Mouse (Mus musculus): ENCODE results near the gene Gm20388. TPM values are rescaled to one million over a fixed set of nuclear protein-coding genes. Genes with fewer than 3 reads are reported as not detected.

Gm20388 gene
- polyA plus RNA-seq, 1 experiment from 2014 or later, result not detected

GRCm38 (mm10) chr8:124361773-124362427 is 4451.3 kb downstream of the Gm20388 start:
- H3K9me3 ChIP-seq (ENCODE audit: control insufficient read depth, low read length), result no peaks in the 10 kb centered on the region
- H3K9ac ChIP-seq (ENCODE audit: low read length), result no peak overlapping the region
- no peak for ATAC-seq (ENCODE audit: low read depth)
- no peaks in the 10 kb centered on the region for H3K4me1 ChIP-seq (replicated peaks; ENCODE audit: control insufficient read depth, insufficient read depth, low read length)
- H3K27ac ChIP-seq (ENCODE audit: low read length), result no peak overlapping the region
- no peak overlapping the region for H3K4me2 ChIP-seq (ENCODE audit: low read depth, low read length)
- H3K27me3 ChIP-seq (ENCODE audit: control insufficient read depth, insufficient read depth, low read depth, low read length), result no peaks in the 10 kb centered on the region
- no peaks in the 10 kb centered on the region for H3K36me3 ChIP-seq (ENCODE audit: control insufficient read depth, insufficient read depth, low read length)
- WGBS, result 74% methylated on average over 11 of the region's 11 CpGs
- no peak overlapping the region for H3K4me3 ChIP-seq (ENCODE audit: low read length)

GRCm38 (mm10) chr8:124362589-124362988 is 4451.9 kb downstream of the Gm20388 start:
- no peaks in the 10 kb centered on the region for H3K27me3 ChIP-seq (ENCODE audit: control insufficient read depth, insufficient read depth, low read depth, low read length)
- WGBS, result 73% methylated on average over 7 of the region's 7 CpGs

GRCm38 (mm10) chr8:124363337-124363736 is 4452.7 kb downstream of the Gm20388 start:
- Histone ChIP-seq H3K27me3 (ENCODE audit: control insufficient read depth, insufficient read depth, low read depth, low read length) (no peaks in the 10 kb centered on the region), H3K4me2 (ENCODE audit: low read depth, low read length) (no peak overlapping the region), H3K4me3 (ENCODE audit: low read length) (no peak overlapping the region), H3K9me3 (ENCODE audit: control insufficient read depth, low read length) (no peaks in the 10 kb centered on the region), H3K27ac (ENCODE audit: low read length) (no peak overlapping the region), H3K9ac (ENCODE audit: low read length) (no peak overlapping the region), H3K36me3 (ENCODE audit: control insufficient read depth, insufficient read depth, low read length) (no peaks in the 10 kb centered on the region), H3K4me1 (replicated peaks; ENCODE audit: control insufficient read depth, insufficient read depth, low read length) (no peaks in the 10 kb centered on the region)
- WGBS, result 85% methylated on average over 15 of the region's 15 CpGs
- ATAC-seq (ENCODE audit: low read depth), result no peak

More at GRCm38 (mm10) chr8:124362589-124362988, 4451.9 kb downstream of the Gm20388 start:
- no peaks in the 10 kb centered on the region for H3K36me3 ChIP-seq (ENCODE audit: control insufficient read depth, insufficient read depth, low read length)
- H3K4me1 ChIP-seq (replicated peaks; ENCODE audit: control insufficient read depth, insufficient read depth, low read length), result no peaks in the 10 kb centered on the region
- H3K9ac ChIP-seq (ENCODE audit: low read length), result no peak overlapping the region
- H3K4me3 ChIP-seq (ENCODE audit: low read length), result no peak overlapping the region
- no peak overlapping the region for H3K27ac ChIP-seq (ENCODE audit: low read length)
- no peak overlapping the region for H3K4me2 ChIP-seq (ENCODE audit: low read depth, low read length)
- no peak for ATAC-seq (ENCODE audit: low read depth)
- no peaks in the 10 kb centered on the region for H3K9me3 ChIP-seq (ENCODE audit: control insufficient read depth, low read length)

- Histone ChIP-seq H3K27ac (ENCODE audit: low read length) (no peak overlapping the region), H3K9ac (ENCODE audit: low read length) (no peak overlapping the region), H3K4me2 (ENCODE audit: low read depth, low read length) (no peak overlapping the region), H3K36me3 (ENCODE audit: control insufficient read depth, insufficient read depth, low read length) (no peaks in the 10 kb centered on the region), H3K9me3 (ENCODE audit: control insufficient read depth, low read length) (no peaks in the 10 kb centered on the region), H3K27me3 (ENCODE audit: control insufficient read depth, insufficient read depth, low read depth, low read length) (no peaks in the 10 kb centered on the region), H3K4me1 (replicated peaks; ENCODE audit: control insufficient read depth, insufficient read depth, low read length) (no peaks in the 10 kb centered on the region), H3K4me3 (ENCODE audit: low read length) (no peak overlapping the region)
- 14% methylated on average over 8 of the region's 8 CpGs for WGBS
- no peak for ATAC-seq (ENCODE audit: low read depth)
Observed at GRCm38 (mm10) chr8:124368213-124368612, 4457.6 kb downstream of the Gm20388 start.

GRCm38 (mm10) chr8:124370422-124371183 is 4460.0 kb downstream of the Gm20388 start:
- Histone ChIP-seq H3K36me3 (ENCODE audit: control insufficient read depth, insufficient read depth, low read length) (no peaks in the 10 kb centered on the region), H3K27ac (ENCODE audit: low read length) (no peak overlapping the region), H3K9ac (ENCODE audit: low read length) (no peak overlapping the region), H3K4me2 (ENCODE audit: low read depth, low read length) (no peak overlapping the region), H3K9me3 (ENCODE audit: control insufficient read depth, low read length) (no peaks in the 10 kb centered on the region), H3K27me3 (ENCODE audit: control insufficient read depth, insufficient read depth, low read depth, low read length) (no peaks in the 10 kb centered on the region), H3K4me3 (ENCODE audit: low read length) (no peak overlapping the region), H3K4me1 (replicated peaks; ENCODE audit: control insufficient read depth, insufficient read depth, low read length) (peaks cover 5% of the 10 kb centered on the region; the same call in 1 of the 2 replicates)
- no peak for ATAC-seq (ENCODE audit: low read depth)
- WGBS, result 63% methylated on average over 17 of the region's 17 CpGs

GRCm38 (mm10) chr8:124371410-124372123 is 4460.9 kb downstream of the Gm20388 start:
- no peak for ATAC-seq (ENCODE audit: low read depth)

GRCm38 (mm10) chr8:124373753-124374152 is 4463.1 kb downstream of the Gm20388 start:
- Histone ChIP-seq H3K4me3 (ENCODE audit: low read length) (no peak overlapping the region), H3K4me2 (ENCODE audit: low read depth, low read length) (no peak overlapping the region), H3K9me3 (ENCODE audit: control insufficient read depth, low read length) (no peaks in the 10 kb centered on the region), H3K27me3 (ENCODE audit: control insufficient read depth, insufficient read depth, low read depth, low read length) (no peaks in the 10 kb centered on the region), H3K27ac (ENCODE audit: low read length) (no peak overlapping the region), H3K36me3 (ENCODE audit: control insufficient read depth, insufficient read depth, low read length) (no peaks in the 10 kb centered on the region), H3K4me1 (replicated peaks; ENCODE audit: control insufficient read depth, insufficient read depth, low read length) (peaks cover 5% of the 10 kb centered on the region; the same call in 1 of the 2 replicates), H3K9ac (ENCODE audit: low read length) (no peak overlapping the region)
- 88% methylated on average over 5 of the region's 5 CpGs for WGBS
- ATAC-seq (ENCODE audit: low read depth), result no peak

More at GRCm38 (mm10) chr8:124371410-124372123, 4460.9 kb downstream of the Gm20388 start:
- Histone ChIP-seq H3K27ac (ENCODE audit: low read length) (no peak overlapping the region), H3K4me1 (replicated peaks; ENCODE audit: control insufficient read depth, insufficient read depth, low read length) (peaks cover 5% of the 10 kb centered on the region; the same call in 1 of the 2 replicates), H3K27me3 (ENCODE audit: control insufficient read depth, insufficient read depth, low read depth, low read length) (no peaks in the 10 kb centered on the region), H3K9me3 (ENCODE audit: control insufficient read depth, low read length) (no peaks in the 10 kb centered on the region), H3K36me3 (ENCODE audit: control insufficient read depth, insufficient read depth, low read length) (no peaks in the 10 kb centered on the region), H3K4me3 (ENCODE audit: low read length) (no peak overlapping the region), H3K4me2 (ENCODE audit: low read depth, low read length) (no peak overlapping the region), H3K9ac (ENCODE audit: low read length) (no peak overlapping the region)
- 84% methylated on average over 23 of the region's 23 CpGs for WGBS

- Histone ChIP-seq H3K27ac (ENCODE audit: low read length) (no peak overlapping the region), H3K4me3 (ENCODE audit: low read length) (no peak overlapping the region), H3K4me1 (replicated peaks; ENCODE audit: control insufficient read depth, insufficient read depth, low read length) (peaks cover 5% of the 10 kb centered on the region; the same call in 1 of the 2 replicates), H3K27me3 (ENCODE audit: control insufficient read depth, insufficient read depth, low read depth, low read length) (no peaks in the 10 kb centered on the region), H3K9me3 (ENCODE audit: control insufficient read depth, low read length) (no peaks in the 10 kb centered on the region), H3K4me2 (ENCODE audit: low read depth, low read length) (no peak overlapping the region), H3K36me3 (ENCODE audit: control insufficient read depth, insufficient read depth, low read length) (no peaks in the 10 kb centered on the region), H3K9ac (ENCODE audit: low read length) (no peak overlapping the region; the same call in 1 of the 2 replicates)
- peak; percentile 63; the same call in 1 of the 2 replicates for ATAC-seq (ENCODE audit: low read depth)
- WGBS, result 45% methylated on average over 6 of the region's 6 CpGs
Observed at GRCm38 (mm10) chr8:124375168-124375567, 4464.5 kb downstream of the Gm20388 start.

- Histone ChIP-seq H3K4me3 (ENCODE audit: low read length) (no peak overlapping the region), H3K4me1 (replicated peaks; ENCODE audit: control insufficient read depth, insufficient read depth, low read length) (peaks cover 5% of the 10 kb centered on the region; the same call in 1 of the 2 replicates), H3K27me3 (ENCODE audit: control insufficient read depth, insufficient read depth, low read depth, low read length) (no peaks in the 10 kb centered on the region), H3K4me2 (ENCODE audit: low read depth, low read length) (no peak overlapping the region), H3K36me3 (ENCODE audit: control insufficient read depth, insufficient read depth, low read length) (no peaks in the 10 kb centered on the region), H3K9ac (ENCODE audit: low read length) (no peak overlapping the region), H3K9me3 (ENCODE audit: control insufficient read depth, low read length) (no peaks in the 10 kb centered on the region), H3K27ac (ENCODE audit: low read length) (no peak overlapping the region)
- 85% methylated on average over 9 of the region's 9 CpGs for WGBS
- no peak for ATAC-seq (ENCODE audit: low read depth)
Observed at GRCm38 (mm10) chr8:124375727-124376126, 4465.1 kb downstream of the Gm20388 start.
